8 mouse cellular contexts compared by ENCODE assay signal in genomic region chr11:120726243-120727168, GRCm38 (mm10). TPM values are rescaled to one million over a fixed set of nuclear protein-coding genes. Genes with fewer than 3 reads are reported as not detected.
DNase-seq lines count a peak whose midpoint lies in the region; ATAC-seq and TF ChIP-seq lines count a peak whose summit lies in the region.

No protein-coding gene starts in this region.

- WGBS in heart, embryonic 14.5 days = 21% methylated on average over 32 of the region's 36 CpGs
- 21% methylated on average over 33 of the region's 36 CpGs for WGBS in intestine, embryonic 14.5 days
- WGBS in midbrain, embryonic 10.5 days = 20% methylated on average over 34 of the region's 36 CpGs

- no peaks in the 10 kb centered on the region for H3K36me3 ChIP-seq in heart, embryonic 14.5 days (ENCODE audit: control insufficient read depth, insufficient read depth, low read length)
- no peaks in the 10 kb centered on the region for H3K36me3 ChIP-seq in intestine, embryonic 14.5 days (ENCODE audit: control insufficient read depth, insufficient read depth, low read length)
- H3K36me3 ChIP-seq in midbrain, embryonic 10.5 days = no peaks in the 10 kb centered on the region

- TF ChIP-seq CTCF in cortical plate, adult 2 months (IDR thresholded peaks at IDR 0.05; ENCODE audit: extremely low read depth, insufficient read depth, low read length) = no peak

- no peak for TF ChIP-seq POLR2A in cortical plate, adult 2 months (IDR thresholded peaks at IDR 0.05; ENCODE audit: extremely low read depth, insufficient read depth, low read length)

- no peak for DNase-seq in heart, adult 9 months (ENCODE audit: low spot score in 2 of 2)
- DNase-seq in intestine, embryonic 14.5 days (ENCODE audit: low spot score) = no peak
- no peak for DNase-seq in midbrain, embryonic 10.5 days (ENCODE audit: low spot score)
- DNase-seq in frontal cortex, adult 2 months (ENCODE audit: extremely low spot score in 1 of 2, low spot score in 1 of 2) = no peak

- H3K27ac ChIP-seq in heart, embryonic 14.5 days (replicated peaks in 1 of 2; ENCODE audit: control insufficient read depth in 1 of 2, insufficient read depth in 1 of 2, low read depth in 2 of 2, low read length in 2 of 2) = no peak overlapping the region
- no peak overlapping the region for H3K27ac ChIP-seq in cortical plate, adult 2 months (ENCODE audit: insufficient read depth, low read length)
- H3K27ac ChIP-seq in intestine, embryonic 14.5 days (ENCODE audit: low read depth) = no peak overlapping the region
- H3K27ac ChIP-seq in midbrain, embryonic 10.5 days (replicated peaks) = peak overlapping the region; percentile 70

- peak overlapping the region; percentile 36 for H3K9ac ChIP-seq in heart, embryonic 14.5 days (ENCODE audit: low read length)
- H3K9ac ChIP-seq in intestine, embryonic 14.5 days (ENCODE audit: low read length) = peak overlapping the region; percentile 40

- H3K27me3 ChIP-seq in heart, embryonic 14.5 days (ENCODE audit: control insufficient read depth, insufficient read depth, low read length) = peaks cover 44% of the 10 kb centered on the region
- peaks cover 8% of the 10 kb centered on the region; the same call in 1 of the 2 replicates for H3K27me3 ChIP-seq in intestine, embryonic 14.5 days (replicated peaks; ENCODE audit: control insufficient read depth, insufficient read depth, low read length)
- H3K27me3 ChIP-seq in midbrain, embryonic 10.5 days (ENCODE audit: low read depth, poor library complexity, severe bottlenecking) = peaks cover 72% of the 10 kb centered on the region

- peaks cover 2 to 12% of the 10 kb centered on the region in 2 experiments; a peak in 3 of 4 replicates for H3K4me1 ChIP-seq in heart, embryonic 14.5 days (ENCODE audit: control insufficient read depth in 2 of 2, insufficient read depth in 2 of 2, low read length in 2 of 2)
- no peaks in the 10 kb centered on the region for H3K4me1 ChIP-seq in cortical plate, adult 2 months (ENCODE audit: control insufficient read depth, insufficient read depth, low read length)
- H3K4me1 ChIP-seq in intestine, embryonic 14.5 days (replicated peaks; ENCODE audit: control insufficient read depth, insufficient read depth, low read length) = peaks cover 14% of the 10 kb centered on the region
- H3K4me1 ChIP-seq in midbrain, embryonic 10.5 days = peaks cover 36% of the 10 kb centered on the region

- H3K4me3 ChIP-seq in heart, embryonic 14.5 days (ENCODE audit: control insufficient read depth in 1 of 2, insufficient read depth in 1 of 2, low read depth in 1 of 2, low read length in 2 of 2) = peak overlapping the region; percentile 52 to 59
- H3K4me3 ChIP-seq in cortical plate, adult 2 months (ENCODE audit: insufficient read depth, low read length) = peak overlapping the region; percentile 45
- H3K4me3 ChIP-seq in intestine, embryonic 14.5 days (ENCODE audit: low read depth, low read length) = peak overlapping the region; percentile 58
- H3K4me3 ChIP-seq in midbrain, embryonic 10.5 days = peak overlapping the region; percentile 80

- H3K9me3 ChIP-seq in heart, embryonic 14.5 days (ENCODE audit: control insufficient read depth, low read length) = no peaks in the 10 kb centered on the region
- no peaks in the 10 kb centered on the region for H3K9me3 ChIP-seq in intestine, embryonic 14.5 days (ENCODE audit: control insufficient read depth, low read length)
- no peaks in the 10 kb centered on the region for H3K9me3 ChIP-seq in midbrain, embryonic 10.5 days (replicated peaks)

- no peak; the same call in 1 of the 2 replicates for ATAC-seq in heart, embryonic 14.5 days (ENCODE audit: insufficient number of reproducible peaks, insufficient read depth, low FRiP score, low read depth)
- peak; percentile 30; the same call in 1 of the 2 replicates for ATAC-seq in intestine, embryonic 14.5 days (replicated peaks; ENCODE audit: low FRiP score, low TSS enrichment, low read depth)
- ATAC-seq in frontal cortex, adult (ENCODE audit: low TSS enrichment) = no peak
- ATAC-seq in erythroid progenitor cell, adult 5-6 weeks (replicated peaks; ENCODE audit: low FRiP score, poor library complexity, severe bottlenecking) = no peak

- H3K4me2 ChIP-seq in heart, embryonic 14.5 days (ENCODE audit: low read length) = peak overlapping the region; percentile 78
- peak overlapping the region; percentile 84 for H3K4me2 ChIP-seq in intestine, embryonic 14.5 days (ENCODE audit: low read length)

RNA-seq across cellular contexts. Expression of gene Dcxr, which starts 0.6 kb away (rescaled TPM):
- 7.7 and 11.9 TPM in 2 replicates for polyA plus RNA-seq in heart, embryonic 14.5 days (2014; fragmentation: Nextera tagmentation; extraction: Ambion mirVana)
- 20.5 and 21.3 TPM in 2 replicates for polyA plus RNA-seq in cortical plate, adult 2 months (2012; rRNA removed)
- 25.3 and 25.8 TPM in 2 replicates for polyA plus RNA-seq in intestine, embryonic 14.5 days (2014; fragmentation: Nextera tagmentation; extraction: Ambion mirVana)
- 13.0 and 13.7 TPM in 2 replicates for polyA plus RNA-seq in midbrain, embryonic 10.5 days (2016; fragmentation: Nextera tagmentation; extraction: Ambion mirVana)
- 24.2 and 25.6 TPM in 2 replicates for polyA plus RNA-seq in frontal cortex, adult 2 months (2012; rRNA removed)
- total RNA-seq in erythroid progenitor cell, adult 5-6 weeks (2015; ENCODE audit: low replicate concordance) = 3.6 TPM in 1 of 2 replicates, not detected in the other
- total RNA-seq in erythroid progenitor cell, adult 5-6 weeks (2017; ENCODE audit: low replicate concordance) = 7.2 TPM in 1 of 2 replicates, not detected in the other

RNA-seq across cellular contexts. Expression of gene Rac3, which starts 5.2 kb away (rescaled TPM):
- polyA plus RNA-seq in heart, embryonic 14.5 days (2014; fragmentation: Nextera tagmentation; extraction: Ambion mirVana) = 0.69 and 1.9 TPM in 2 replicates
- polyA plus RNA-seq in cortical plate, adult 2 months (2012; rRNA removed) = 60.4 and 72.2 TPM in 2 replicates
- 9.4 and 10.2 TPM in 2 replicates for polyA plus RNA-seq in intestine, embryonic 14.5 days (2014; fragmentation: Nextera tagmentation; extraction: Ambion mirVana)
- 32.4 and 41.9 TPM in 2 replicates for polyA plus RNA-seq in midbrain, embryonic 10.5 days (2016; fragmentation: Nextera tagmentation; extraction: Ambion mirVana)
- polyA plus RNA-seq in frontal cortex, adult 2 months (2012; rRNA removed) = 65.0 and 73.7 TPM in 2 replicates
- total RNA-seq in erythroid progenitor cell, adult 5-6 weeks (2015; ENCODE audit: low replicate concordance) = not detected in 2 replicates
- 1.3 and 3.5 TPM in 2 replicates for total RNA-seq in erythroid progenitor cell, adult 5-6 weeks (2017; ENCODE audit: low replicate concordance)

RNA-seq across cellular contexts. Expression of gene Cbr2, which starts 5.4 kb away (rescaled TPM):
- 1.7 and 4.7 TPM in 2 replicates for polyA plus RNA-seq in heart, embryonic 14.5 days (2014; fragmentation: Nextera tagmentation; extraction: Ambion mirVana)
- 4.6 and 4.9 TPM in 2 replicates for polyA plus RNA-seq in cortical plate, adult 2 months (2012; rRNA removed)
- 0.70 TPM in 1 of 2 replicates, not detected in the other for polyA plus RNA-seq in intestine, embryonic 14.5 days (2014; fragmentation: Nextera tagmentation; extraction: Ambion mirVana)
- 0.59 and 1.3 TPM in 2 replicates for polyA plus RNA-seq in midbrain, embryonic 10.5 days (2016; fragmentation: Nextera tagmentation; extraction: Ambion mirVana)
- 5.0 and 17.1 TPM in 2 replicates for polyA plus RNA-seq in frontal cortex, adult 2 months (2012; rRNA removed)
- total RNA-seq in erythroid progenitor cell, adult 5-6 weeks (2015; ENCODE audit: low replicate concordance) = 21.8 and 23.4 TPM in 2 replicates
- total RNA-seq in erythroid progenitor cell, adult 5-6 weeks (2017; ENCODE audit: low replicate concordance) = not detected in 2 replicates

RNA-seq across cellular contexts. Expression of gene Lrrc45, which starts 12.8 kb away (rescaled TPM):
- 16.9 and 23.7 TPM in 2 replicates for polyA plus RNA-seq in heart, embryonic 14.5 days (2014; fragmentation: Nextera tagmentation; extraction: Ambion mirVana)
- 114 and 137 TPM in 2 replicates for polyA plus RNA-seq in cortical plate, adult 2 months (2012; rRNA removed)
- polyA plus RNA-seq in intestine, embryonic 14.5 days (2014; fragmentation: Nextera tagmentation; extraction: Ambion mirVana) = 42.8 and 44.9 TPM in 2 replicates
- 57.0 and 57.7 TPM in 2 replicates for polyA plus RNA-seq in midbrain, embryonic 10.5 days (2016; fragmentation: Nextera tagmentation; extraction: Ambion mirVana)
- 111 and 130 TPM in 2 replicates for polyA plus RNA-seq in frontal cortex, adult 2 months (2012; rRNA removed)
- 3.4 and 6.1 TPM in 2 replicates for total RNA-seq in erythroid progenitor cell, adult 5-6 weeks (2015; ENCODE audit: low replicate concordance)
- 12.3 and 12.9 TPM in 2 replicates for total RNA-seq in erythroid progenitor cell, adult 5-6 weeks (2017; ENCODE audit: low replicate concordance)

RNA-seq across cellular contexts. Expression of gene Cenpx, which starts 13.0 kb away (rescaled TPM):
- polyA plus RNA-seq in heart, embryonic 14.5 days (2014; fragmentation: Nextera tagmentation; extraction: Ambion mirVana) = 109 and 135 TPM in 2 replicates
- polyA plus RNA-seq in cortical plate, adult 2 months (2012; rRNA removed) = 36.2 and 40.2 TPM in 2 replicates
- polyA plus RNA-seq in intestine, embryonic 14.5 days (2014; fragmentation: Nextera tagmentation; extraction: Ambion mirVana) = 178 TPM in 2 replicates
- 132 and 133 TPM in 2 replicates for polyA plus RNA-seq in midbrain, embryonic 10.5 days (2016; fragmentation: Nextera tagmentation; extraction: Ambion mirVana)
- 34.0 and 37.4 TPM in 2 replicates for polyA plus RNA-seq in frontal cortex, adult 2 months (2012; rRNA removed)
- total RNA-seq in erythroid progenitor cell, adult 5-6 weeks (2015; ENCODE audit: low replicate concordance) = 7.1 and 35.3 TPM in 2 replicates
- 15.0 and 21.2 TPM in 2 replicates for total RNA-seq in erythroid progenitor cell, adult 5-6 weeks (2017; ENCODE audit: low replicate concordance)
